Mouse (Mus musculus): ENCODE data around the gene Pon1. TPM values are rescaled to one million over a fixed set of nuclear protein-coding genes. Genes with fewer than 3 reads are reported as not detected.

Pon1 gene
- total and polyA plus RNA-seq, 2 experiments = 549 to 2,396 TPM

GRCm38 (mm10) chr6:5188036-5188435, 5.7 kb downstream of the Pon1 start:
- peak overlapping the region; percentile 51 for H3K4me3 ChIP-seq (ENCODE audit: insufficient read depth, low read depth, low read length)
- H3K79me2 ChIP-seq (ENCODE audit: control insufficient read depth, insufficient read depth, low read length) = peaks cover 6% of the 10 kb centered on the region; the same call in 1 of the 2 replicates
- 26% methylated on average over 5 of the region's 5 CpGs for WGBS
- no peaks in the 10 kb centered on the region for H3K27me3 ChIP-seq (ENCODE audit: control insufficient read depth, insufficient read depth, low read length)
- peaks cover 14% of the 10 kb centered on the region for H3K4me1 ChIP-seq (ENCODE audit: control insufficient read depth, insufficient read depth, low read length)
- H3K27ac ChIP-seq (replicated peaks; ENCODE audit: insufficient read depth, low read depth, low read length) = peak overlapping the region; percentile 97
- peak overlapping the region; percentile 66 for H3K9ac ChIP-seq (ENCODE audit: low read depth, low read length)
- peak; percentile 84 for DNase-seq (ENCODE audit: extremely low read depth, low read depth, low spot score)
- H3K36me3 ChIP-seq (ENCODE audit: control insufficient read depth, insufficient read depth, low read length) = peaks cover 35% of the 10 kb centered on the region
- TF ChIP-seq CTCF (IDR thresholded peaks at IDR 0.05; ENCODE audit: low read depth, low read length) = no peak
- TF ChIP-seq POLR2A (IDR thresholded peaks at IDR 0.05; ENCODE audit: extremely low read depth, insufficient read depth, low read length) = no peak

DNA sequence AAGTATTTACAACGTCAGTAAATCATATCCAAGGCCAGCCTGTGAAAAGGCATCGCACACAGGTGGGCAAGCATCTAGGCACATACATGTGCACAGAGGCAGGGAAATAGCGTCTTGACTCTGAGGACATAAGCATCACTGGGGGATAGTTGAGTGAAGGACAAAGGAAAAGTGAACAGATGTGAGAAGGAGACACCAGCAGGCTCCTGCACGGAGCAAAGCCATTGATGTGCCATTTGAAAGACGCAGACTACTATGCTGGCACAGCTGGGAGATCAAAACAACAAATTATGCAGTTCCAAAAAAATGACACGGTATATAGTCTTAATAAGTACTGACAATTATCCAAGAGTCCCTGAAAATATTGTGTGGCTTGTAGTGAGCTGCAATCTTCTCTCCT, 6.2 kb downstream of the Pon1 start:
- Histone ChIP-seq H3K79me2 (ENCODE audit: control insufficient read depth, insufficient read depth, low read length) (peaks cover 6% of the 10 kb centered on the region; the same call in 1 of the 2 replicates), H3K4me1 (ENCODE audit: control insufficient read depth, insufficient read depth, low read length) (peaks cover 14% of the 10 kb centered on the region), H3K27me3 (ENCODE audit: control insufficient read depth, insufficient read depth, low read length) (no peaks in the 10 kb centered on the region), H3K4me3 (ENCODE audit: insufficient read depth, low read depth, low read length) (peak overlapping the region; percentile 51; the same call in 1 of the 2 replicates), H3K9ac (ENCODE audit: low read depth, low read length) (peak overlapping the region; percentile 9; the same call in 1 of the 2 replicates), H3K36me3 (ENCODE audit: control insufficient read depth, insufficient read depth, low read length) (peaks cover 39% of the 10 kb centered on the region), H3K27ac (replicated peaks; ENCODE audit: insufficient read depth, low read depth, low read length) (peak overlapping the region; percentile 13; the same call in 1 of the 2 replicates)
- TF ChIP-seq CTCF (IDR thresholded peaks at IDR 0.05; ENCODE audit: low read depth, low read length) = no peak
- no peak for TF ChIP-seq POLR2A (IDR thresholded peaks at IDR 0.05; ENCODE audit: extremely low read depth, insufficient read depth, low read length)
- WGBS = 49% methylated on average over 6 of the region's 6 CpGs
- no peak for DNase-seq (ENCODE audit: extremely low read depth, low read depth, low spot score)

- Histone ChIP-seq H3K27me3 (ENCODE audit: control insufficient read depth, insufficient read depth, low read length) (no peaks in the 10 kb centered on the region), H3K9ac (ENCODE audit: low read depth, low read length) (no peak overlapping the region), H3K27ac (replicated peaks; ENCODE audit: insufficient read depth, low read depth, low read length) (no peak overlapping the region), H3K79me2 (ENCODE audit: control insufficient read depth, insufficient read depth, low read length) (peaks cover 3% of the 10 kb centered on the region; the same call in 1 of the 2 replicates), H3K36me3 (ENCODE audit: control insufficient read depth, insufficient read depth, low read length) (peaks cover 47% of the 10 kb centered on the region), H3K4me3 (ENCODE audit: insufficient read depth, low read depth, low read length) (no peak overlapping the region), H3K4me1 (ENCODE audit: control insufficient read depth, insufficient read depth, low read length) (peaks cover 12% of the 10 kb centered on the region)
- DNase-seq (ENCODE audit: extremely low read depth, low read depth, low spot score) = no peak
- 88% methylated on average over 7 of the region's 7 CpGs for whole genome bisulfite sequencing
- TF ChIP-seq CTCF (IDR thresholded peaks at IDR 0.05; ENCODE audit: low read depth, low read length) = no peak
- TF ChIP-seq POLR2A (IDR thresholded peaks at IDR 0.05; ENCODE audit: extremely low read depth, insufficient read depth, low read length) = no peak
Observed at GRCm38 (mm10) chr6:5186229-5186950, 7.4 kb downstream of the Pon1 start.

DNA sequence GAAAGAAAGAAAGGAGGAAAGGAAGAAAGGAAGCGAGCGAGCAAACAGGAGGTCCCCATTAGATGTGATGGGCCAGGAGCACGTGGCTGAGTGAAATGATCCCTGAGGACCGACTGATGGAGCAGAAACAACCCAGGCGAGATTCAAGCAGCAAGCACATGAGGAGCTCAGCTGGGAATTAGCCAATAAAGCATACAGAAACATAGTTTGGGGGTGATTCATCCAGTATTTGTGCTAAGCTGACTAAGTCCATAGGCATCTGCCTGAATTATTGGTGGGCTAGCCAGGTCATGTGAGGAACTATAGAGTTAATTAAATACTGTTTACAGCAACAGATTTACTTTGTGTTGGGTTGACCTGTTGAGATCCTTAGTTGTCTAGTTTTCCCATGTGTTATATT, 13.1 kb downstream of the Pon1 start:
- no peak overlapping the region for H3K27ac ChIP-seq (replicated peaks; ENCODE audit: insufficient read depth, low read depth, low read length)
- H3K9ac ChIP-seq (ENCODE audit: low read depth, low read length) = no peak overlapping the region
- TF ChIP-seq CTCF (IDR thresholded peaks at IDR 0.05; ENCODE audit: low read depth, low read length) = no peak
- TF ChIP-seq POLR2A (IDR thresholded peaks at IDR 0.05; ENCODE audit: extremely low read depth, insufficient read depth, low read length) = no peak
- WGBS = 88% methylated on average over 5 of the region's 5 CpGs
- peaks cover 74% of the 10 kb centered on the region for H3K36me3 ChIP-seq (ENCODE audit: control insufficient read depth, insufficient read depth, low read length)
- no peaks in the 10 kb centered on the region for H3K79me2 ChIP-seq (ENCODE audit: control insufficient read depth, insufficient read depth, low read length)
- no peak for DNase-seq (ENCODE audit: extremely low read depth, low read depth, low spot score)
- peaks cover 5% of the 10 kb centered on the region; the same call in 1 of the 2 replicates for H3K4me1 ChIP-seq (ENCODE audit: control insufficient read depth, insufficient read depth, low read length)
- H3K27me3 ChIP-seq (ENCODE audit: control insufficient read depth, insufficient read depth, low read length) = no peaks in the 10 kb centered on the region
- H3K4me3 ChIP-seq (ENCODE audit: insufficient read depth, low read depth, low read length) = no peak overlapping the region

- Histone ChIP-seq H3K36me3 (ENCODE audit: control insufficient read depth, insufficient read depth, low read length) (peaks cover 66% of the 10 kb centered on the region), H3K79me2 (ENCODE audit: control insufficient read depth, insufficient read depth, low read length) (no peaks in the 10 kb centered on the region), H3K9ac (ENCODE audit: low read depth, low read length) (no peak overlapping the region), H3K4me1 (ENCODE audit: control insufficient read depth, insufficient read depth, low read length) (peaks cover 16% of the 10 kb centered on the region; the same call in 1 of the 2 replicates), H3K4me3 (ENCODE audit: insufficient read depth, low read depth, low read length) (no peak overlapping the region), H3K27ac (replicated peaks; ENCODE audit: insufficient read depth, low read depth, low read length) (no peak overlapping the region), H3K27me3 (ENCODE audit: control insufficient read depth, insufficient read depth, low read length) (no peaks in the 10 kb centered on the region)
- 87% methylated on average over 6 of the region's 6 CpGs for WGBS
- TF ChIP-seq POLR2A (IDR thresholded peaks at IDR 0.05; ENCODE audit: extremely low read depth, insufficient read depth, low read length) = no peak
- no peak for TF ChIP-seq CTCF (IDR thresholded peaks at IDR 0.05; ENCODE audit: low read depth, low read length)
- DNase-seq (ENCODE audit: extremely low read depth, low read depth, low spot score) = no peak
Observed at GRCm38 (mm10) chr6:5179189-5179588, 14.6 kb downstream of the Pon1 start.
